Mouse (Mus musculus) mouse embryonic stem cell (cell line): ENCODE results near the gene Lhpp.

Source experiments
- in situ Hi-C, 2 experiments: fragments of 300-500 bp; cut with MboI; formaldehyde crosslinking; loops; 1 replicate in 1 of 2; 3 replicates in 1 of 2; pipeline ENCODE4 v1.14.3; 2019 to 2020; ENCODE audit warnings: low sequenced_read_pairs in 2 of 2, low pct_unique_long_range_greater_than_20kb in 1 of 2, mixed read lengths in 1 of 2; ENCODE audit not compliant: unreplicated experiment in 1 of 2

The Lhpp gene

GRCm38 (mm10) chr7:132693561-132693960 lies 83.1 kb downstream of the Lhpp start:
- in situ Hi-C loops, result no loop called here

- in situ Hi-C loops, result no loop called here
These were observed 86.9 kb downstream of the Lhpp start for GRCm38 (mm10) chr7:132697258-132697796.

DNA sequence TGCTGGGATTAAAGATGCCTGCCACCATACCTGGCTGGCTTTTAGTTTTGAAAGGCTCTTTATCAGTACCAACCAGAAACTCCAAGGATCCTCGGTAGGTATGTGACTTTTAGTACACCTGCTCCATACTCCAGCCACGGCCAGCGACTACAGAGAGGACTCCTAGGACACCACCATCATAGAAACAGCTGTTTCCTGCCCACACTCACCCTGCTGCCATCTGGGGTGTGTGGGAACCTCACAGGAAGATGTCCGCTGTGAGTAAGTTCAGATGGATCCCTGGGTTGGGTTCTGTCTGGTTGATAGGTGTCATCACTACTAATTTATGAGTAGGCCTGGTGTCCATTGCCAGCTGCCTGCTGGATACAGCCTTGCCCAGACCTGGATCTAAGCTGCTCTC lies 88.3 kb downstream of the Lhpp start:
- in situ Hi-C loops, result no loop called here

DNA sequence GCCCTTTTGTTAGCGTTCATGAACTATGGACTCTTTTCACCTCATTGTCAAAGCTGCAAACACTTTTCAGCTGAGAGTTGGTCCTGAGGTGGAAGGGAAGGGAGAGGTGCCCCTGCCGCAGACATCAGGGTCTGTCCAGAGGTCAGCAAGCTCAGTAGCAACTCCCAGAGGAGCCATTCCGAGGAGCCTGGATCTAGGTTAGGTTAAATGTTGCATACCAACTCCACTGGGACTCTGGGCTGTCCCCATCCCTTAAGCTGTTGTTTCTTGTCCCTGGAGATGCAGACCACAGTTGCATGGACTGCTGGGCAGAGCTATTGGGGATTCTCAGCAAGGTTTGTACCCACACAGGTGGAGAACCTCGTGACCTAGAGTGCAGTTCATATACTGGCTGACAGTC lies 88.7 kb downstream of the Lhpp start:
- in situ Hi-C loops, result no loop called here

DNA sequence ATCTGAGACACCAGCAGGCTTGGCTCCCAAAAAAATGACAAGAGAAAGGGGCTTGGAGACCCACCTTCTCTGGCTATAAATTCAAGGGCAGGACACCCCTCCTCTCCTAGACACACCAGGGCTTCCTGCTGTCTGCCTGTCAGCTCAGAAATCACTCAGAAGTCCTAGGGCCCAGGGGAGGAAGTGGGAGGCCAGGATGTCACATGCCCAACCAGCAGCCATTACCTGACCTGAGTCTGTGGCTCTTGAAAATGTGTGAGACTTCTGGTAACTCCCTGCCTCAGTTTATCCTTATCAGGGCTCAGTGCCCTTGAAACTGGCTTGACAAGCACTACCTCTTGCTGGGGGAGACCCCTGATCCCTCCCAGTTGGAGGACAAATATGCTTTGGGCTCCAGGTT lies 89.2 kb downstream of the Lhpp start:
- in situ Hi-C loops, result no loop called here

- in situ Hi-C loops, result no loop called here
These were observed 89.7 kb downstream of the Lhpp start for GRCm38 (mm10) chr7:132700107-132700506.

- in situ Hi-C loops, result no loop called here
These were observed 91.0 kb downstream of the Lhpp start for GRCm38 (mm10) chr7:132701412-132701811.

DNA sequence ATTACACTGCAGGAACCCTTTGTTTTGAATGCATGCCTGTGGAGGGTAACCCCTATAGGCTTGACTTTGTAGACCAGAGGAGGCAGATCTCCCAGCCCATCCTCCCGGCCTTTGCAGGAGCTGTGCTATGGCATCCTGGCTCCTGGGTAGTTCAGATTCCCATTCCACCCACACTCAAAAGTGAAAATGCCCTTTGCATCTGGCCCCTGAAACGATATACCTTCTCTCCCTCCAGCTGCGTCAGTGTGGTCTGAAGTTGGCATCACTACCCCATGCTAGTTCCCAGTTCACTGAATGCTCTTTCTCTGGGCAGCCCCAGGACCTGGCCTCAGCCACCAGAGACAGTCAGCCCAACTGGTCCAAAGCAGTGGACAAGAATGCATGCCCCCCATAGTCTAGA lies 91.6 kb downstream of the Lhpp start:
- in situ Hi-C loops, result no loop called here

GRCm38 (mm10) chr7:132702492-132703070 lies 92.1 kb downstream of the Lhpp start:
- in situ Hi-C loops, result no loop called here

- in situ Hi-C loops, result no loop called here
These were observed 93.3 kb downstream of the Lhpp start for GRCm38 (mm10) chr7:132703515-132704309.

GRCm38 (mm10) chr7:132704310-132704875 lies 94.0 kb downstream of the Lhpp start:
- in situ Hi-C loops, result no loop called here

- in situ Hi-C loops, result no loop called here
These were observed 94.7 kb downstream of the Lhpp start for GRCm38 (mm10) chr7:132705130-132705529.

- in situ Hi-C loops, result no loop called here
These were observed 101.1 kb downstream of the Lhpp start for GRCm38 (mm10) chr7:132711579-132711978.

GRCm38 (mm10) chr7:132712044-132712708 lies 101.7 kb downstream of the Lhpp start:
- in situ Hi-C loops, result no loop called here

GRCm38 (mm10) chr7:132712956-132713355 lies 102.5 kb downstream of the Lhpp start:
- in situ Hi-C loops, result no loop called here

DNA sequence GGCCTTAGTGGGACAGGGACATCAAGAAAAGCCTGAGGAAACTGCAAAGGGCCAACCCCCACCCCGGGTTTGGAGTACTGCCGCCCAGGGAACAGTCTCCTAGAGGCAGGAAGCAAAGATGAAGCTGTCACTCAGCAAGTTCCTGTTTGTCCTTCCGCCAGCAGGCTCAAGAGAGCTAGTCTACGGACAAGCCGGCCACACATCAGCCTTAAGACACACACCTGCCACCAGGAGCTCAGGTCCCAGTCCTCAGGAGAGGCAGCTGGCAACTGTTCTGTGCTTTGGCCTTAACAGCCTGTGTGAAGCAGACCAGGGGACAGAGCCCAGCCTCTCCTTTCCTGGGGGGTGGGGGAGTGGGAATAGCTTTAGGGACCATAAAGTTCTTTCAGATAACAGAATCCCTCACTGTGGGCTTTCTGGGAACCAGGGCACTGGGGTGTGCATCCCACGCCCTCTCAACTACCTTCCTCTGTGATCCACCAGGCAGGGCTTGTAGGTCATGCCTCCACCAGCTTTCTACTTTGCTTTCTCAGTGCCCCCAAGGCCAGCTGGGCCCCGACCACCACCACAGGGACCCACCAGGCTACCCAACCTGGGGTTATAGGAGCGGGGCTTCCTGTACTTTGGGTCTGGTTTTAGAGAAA lies 103.2 kb downstream of the Lhpp start:
- in situ Hi-C loops, result no loop called here

DNA sequence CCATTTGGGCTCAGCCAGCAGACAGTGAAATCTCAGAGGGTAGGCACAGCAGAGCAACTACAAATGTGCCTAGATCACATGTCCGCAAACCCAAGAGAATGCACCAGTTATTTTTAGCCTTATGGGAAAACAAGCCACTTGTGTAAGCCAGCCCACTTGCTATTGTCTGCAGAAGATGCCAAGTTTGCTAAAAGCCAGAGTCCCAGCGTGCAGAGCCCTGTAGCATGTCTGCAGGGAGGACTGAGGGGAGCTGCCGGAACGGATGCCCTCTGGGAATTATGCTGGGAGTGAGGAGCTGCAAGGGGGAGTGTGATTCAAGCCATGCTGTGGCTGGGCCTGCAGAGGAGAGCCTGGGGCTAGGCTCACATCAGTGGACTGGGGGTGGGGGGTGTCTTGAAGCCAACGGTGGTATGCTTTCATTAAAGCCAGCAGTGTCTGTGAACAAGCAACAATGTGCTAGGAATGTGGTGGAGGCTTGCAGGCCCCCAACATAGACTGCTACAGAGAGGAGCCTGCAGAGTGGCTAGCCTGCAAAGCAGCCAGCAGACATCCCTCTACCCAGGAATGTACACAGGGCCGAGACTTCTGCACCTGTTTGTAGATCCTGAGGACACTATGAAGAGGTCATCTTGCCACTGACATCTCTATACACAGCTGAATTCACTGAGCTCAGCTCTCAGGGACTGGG lies 103.9 kb downstream of the Lhpp start:
- in situ Hi-C loops, result no loop called here

- in situ Hi-C loops, result no loop called here
These were observed 104.8 kb downstream of the Lhpp start for GRCm38 (mm10) chr7:132715259-132715658.
